Mouse (Mus musculus) ES-E14 (cell line): ENCODE measurements around the gene Slc51a.

Experiments used
- CHD2 ChIP-seq: IDR thresholded peaks from 2 replicates; pipeline ENCODE4 v1.6.1; 2014; ENCODE audit warnings: mild to moderate bottlenecking, low read depth, low read length, inconsistent platforms
- HCFC1 ChIP-seq: IDR thresholded peaks from 2 replicates; pipeline ENCODE4 v1.6.1; 2012; ENCODE audit warnings: low read length, inconsistent platforms, borderline replicate concordance; ENCODE audit not compliant: insufficient read depth
- MAFK ChIP-seq: IDR thresholded peaks from 2 replicates; pipeline ENCODE4 v1.6.1; 2014; ENCODE audit warnings: mild to moderate bottlenecking, low read depth, low read length, inconsistent platforms; ENCODE audit not compliant: insufficient read depth
- ZC3H11A ChIP-seq: IDR thresholded peaks from 2 replicates; pipeline ENCODE4 v1.6.1; 2012; ENCODE audit warnings: low read depth, mild to moderate bottlenecking, inconsistent platforms, low read length, borderline replicate concordance
- ZNF384 ChIP-seq: IDR thresholded peaks from 2 replicates; pipeline ENCODE4 v1.6.1; 2012; ENCODE audit warnings: low read depth, low read length, inconsistent platforms

- TF ChIP-seq MAFK (no peak), ZNF384 (no peak), HCFC1 (no peak), CHD2 (no peak), ZC3H11A (no peak)
Measured at GRCm38 (mm10) chr16:32431926-32432325, 55.8 kb downstream of the Slc51a start.
